Mouse (Mus musculus) forebrain, postnatal 0 days (tissue): Measurements from ENCODE around the gene Theg. TPM values are rescaled to one million over a fixed set of nuclear protein-coding genes. Genes with fewer than 3 reads are reported as not detected.
A peak's percentile ranks its signal among the peaks of the same experiment; 100 is the strongest.

ENCODE experiments used
- ATAC-seq: fragments of 200-750 bp; cut with Nextera tagmentation; 2 replicates; pipeline ENCODE4 v1.8.0; 2017; ENCODE audit warnings: mild to moderate bottlenecking, moderate library complexity
- DNase-seq: peaks from one replicate; pipeline ENCODE4 v3.0.0-alpha.2; 2015
- H3K27ac ChIP-seq: fragments of 300-500 bp; sonication (generic); 2 replicates; pipeline ENCODE4 v1.5.1; 2014; ENCODE audit warnings: low read depth, mild to moderate bottlenecking, antibody characterized with exemption, low read length, moderate library complexity, mixed read lengths
- H3K27me3 ChIP-seq: fragments of 300-500 bp; sonication (generic); 2 replicates; pipeline ENCODE4 v1.6.1; 2014; ENCODE audit warnings: mild to moderate bottlenecking, low read length, mixed read lengths; ENCODE audit not compliant: insufficient read depth
- H3K36me3 ChIP-seq: fragments of 300-500 bp; sonication (generic); 2 replicates; pipeline ENCODE4 v1.6.1; 2014; ENCODE audit warnings: mild to moderate bottlenecking, moderate library complexity; ENCODE audit not compliant: insufficient read depth
- H3K4me1 ChIP-seq: fragments of 300-500 bp; sonication (generic); 2 replicates; pipeline ENCODE4 v1.6.1; 2014; ENCODE audit warnings: antibody characterized with exemption; ENCODE audit not compliant: insufficient read depth
- H3K4me2 ChIP-seq: fragments of 300-500 bp; sonication (generic); 2 replicates; pipeline ENCODE4 v1.6.1; 2014; ENCODE audit warnings: low read depth, mild to moderate bottlenecking, moderate library complexity
- H3K4me3 ChIP-seq: fragments of 300-500 bp; sonication (generic); 2 replicates; pipeline ENCODE4 v1.5.1; 2014; ENCODE audit warnings: low read depth, low read length, mixed read lengths
- H3K9ac ChIP-seq: fragments of 300-500 bp; sonication (generic); 2 replicates; pipeline ENCODE4 v1.6.1; 2014; ENCODE audit warnings: mild to moderate bottlenecking
- H3K9me3 ChIP-seq: fragments of 300-500 bp; sonication (generic); 2 replicates; pipeline ENCODE4 v1.6.1; 2016; ENCODE audit warnings: low read length
- CTCF ChIP-seq: sonication (generic); IDR thresholded peaks from 2 replicates; pipeline ENCODE4 v1.5.1; 2016; ENCODE audit warnings: antibody characterized with exemption, control low read depth, low read depth
- WGBS: fragments of 180-500 bp; shearing (Covaris S2); extraction: QIAGEN DNeasy Blood & Tissue Kit; methylation state at CpG from one replicate; pipeline ENCODE4 v1.1.7; 2014; 5-methylcytosine and 5-hydroxymethylcytosine counted together
- microRNA-seq, 2 experiments: library from miRNA; unstranded; fragments of <30 nt; microRNA quantifications; one replicate each; pipeline ENCODE4; 2016
- polyA plus RNA-seq: library from polyadenylated mRNA; unstranded; fragments of >200 nt; fragmentation: Nextera tagmentation; extraction: Ambion mirVana; gene quantifications from 2 replicates; pipeline ENCODE4 v1.2.1, GENCODE M21; 2015
- total RNA-seq: library from RNA; depleted of rRNA; stranded (reverse); fragments of >200 nt; gene quantifications from 2 replicates; pipeline ENCODE4 v1.2.3, GENCODE M21; 2014; rRNA removed

The Theg gene
- total and polyA plus RNA-seq, 2 experiments from 2014 or later, result not detected

- no peak overlapping the region for H3K4me2 ChIP-seq
- H3K4me1 ChIP-seq, result peaks cover 6% of the 10 kb centered on the region; the same call in 1 of the 2 replicates
- 84% methylated on average over 8 of the region's 8 CpGs for WGBS
- TF ChIP-seq CTCF, result no peak
- no peak overlapping the region for H3K9ac ChIP-seq
- no peaks in the 10 kb centered on the region for H3K27me3 ChIP-seq
- H3K27ac ChIP-seq, result no peak overlapping the region
- H3K9me3 ChIP-seq, result no peaks in the 10 kb centered on the region
- H3K4me3 ChIP-seq, result no peak overlapping the region
- DNase-seq (no peak), ATAC-seq (no peak)
- no peaks in the 10 kb centered on the region for H3K36me3 ChIP-seq
Observed at GRCm38 (mm10) chr10:79530241-79530640, 56.9 kb downstream of the Theg start.

DNA sequence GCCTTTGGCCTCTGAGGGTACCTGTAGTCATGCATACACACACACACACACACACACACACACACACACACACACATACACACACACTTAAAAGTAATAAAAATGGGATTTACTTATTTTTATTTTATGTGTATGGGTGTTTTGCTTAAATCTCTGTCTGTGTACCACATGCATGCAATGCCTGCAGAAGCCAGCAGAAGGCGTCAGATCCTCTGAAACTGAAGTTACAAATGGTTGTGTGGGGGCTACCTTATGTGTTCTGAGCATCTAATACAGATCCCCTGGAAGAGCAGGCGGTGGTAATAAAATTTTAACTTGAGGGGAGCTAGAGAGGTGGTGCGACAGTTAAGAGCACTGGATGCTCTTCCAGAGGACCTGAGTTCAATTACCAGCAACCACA lies 59.0 kb downstream of the Theg start:
- TF ChIP-seq CTCF, result peak; percentile 13; the same call in 1 of the 2 replicates
- Histone ChIP-seq H3K9me3 (no peaks in the 10 kb centered on the region), H3K9ac (no peak overlapping the region), H3K4me2 (no peak overlapping the region), H3K4me3 (no peak overlapping the region), H3K27me3 (no peaks in the 10 kb centered on the region), H3K4me1 (peaks cover 3% of the 10 kb centered on the region; the same call in 1 of the 2 replicates), H3K36me3 (no peaks in the 10 kb centered on the region), H3K27ac (no peak overlapping the region)
- WGBS, result 81% methylated on average over 3 of the region's 3 CpGs
- no peak for DNase-seq
- ATAC-seq, result no peak

GRCm38 (mm10) chr10:79527453-79527845 lies 59.7 kb downstream of the Theg start:
- Histone ChIP-seq H3K27me3 (no peaks in the 10 kb centered on the region), H3K9me3 (no peaks in the 10 kb centered on the region), H3K27ac (no peak overlapping the region), H3K9ac (no peak overlapping the region), H3K4me3 (no peak overlapping the region), H3K4me2 (no peak overlapping the region), H3K4me1 (no peaks in the 10 kb centered on the region), H3K36me3 (no peaks in the 10 kb centered on the region)
- DNase-seq (no peak), ATAC-seq (no peak)
- TF ChIP-seq CTCF, result no peak
- WGBS, result 92% methylated on average over 6 of the region's 6 CpGs

DNA sequence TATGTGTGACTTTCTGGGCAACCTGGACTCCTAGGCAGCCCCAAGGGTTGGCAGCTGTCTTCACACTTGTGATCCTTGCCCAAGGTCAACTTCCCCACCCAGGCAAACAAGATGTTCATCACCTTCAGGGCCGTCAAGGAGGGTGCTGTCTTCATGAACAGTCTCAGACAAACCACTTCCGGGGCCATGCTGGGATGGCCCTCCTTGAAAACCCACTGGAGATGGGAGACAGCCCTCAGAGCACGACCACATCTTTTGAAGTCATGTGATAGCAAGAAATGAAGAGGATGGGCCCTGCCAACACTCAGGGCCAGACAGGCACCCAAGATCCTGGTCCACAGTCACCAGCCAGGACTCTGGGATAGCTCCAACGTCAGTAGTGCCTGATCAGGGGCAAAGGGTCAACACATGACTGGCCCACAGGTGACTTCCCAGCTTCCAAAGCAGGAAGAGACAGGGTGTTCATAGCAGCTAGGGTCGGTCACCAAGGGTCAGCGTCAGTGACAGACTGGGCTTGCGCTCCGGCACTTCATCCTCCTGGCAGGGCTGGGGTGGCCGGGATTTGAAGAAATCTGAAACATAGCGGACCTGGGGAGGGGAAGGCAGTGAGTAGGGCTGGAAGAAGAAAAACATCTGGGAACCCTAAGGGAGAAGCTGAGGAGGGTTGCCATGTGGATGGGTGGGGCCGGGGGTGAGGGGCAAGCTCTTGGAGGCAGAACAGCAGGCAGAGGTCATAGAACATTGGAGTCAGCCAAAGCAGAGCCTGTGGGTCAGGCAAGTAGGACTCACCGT lies 60.3 kb downstream of the Theg start:
- Histone ChIP-seq H3K9me3 (no peaks in the 10 kb centered on the region), H3K9ac (no peak overlapping the region), H3K4me3 (no peak overlapping the region), H3K4me2 (no peak overlapping the region), H3K27ac (no peak overlapping the region), H3K4me1 (no peaks in the 10 kb centered on the region), H3K36me3 (no peaks in the 10 kb centered on the region), H3K27me3 (no peaks in the 10 kb centered on the region)
- no peak for TF ChIP-seq CTCF
- 94% methylated on average over 12 of the region's 12 CpGs for WGBS
- DNase-seq (no peak), ATAC-seq (no peak)

Small RNA genes within 50 kb of the gene (microRNA-seq; reads per million reads assigned to microRNA genes)
- 0 to 0.12 reads per million in 2 experiments for gene Mir6909

Other genes with a start within 250 kb of the Theg start
- gene Vmn2r82, start 230.8 kb downstream of the Theg start, total RNA-seq, result not detected in 2 replicates
- gene Vmn2r82, start 230.8 kb downstream of the Theg start, polyA plus RNA-seq, result not detected in 2 replicates
- gene Vmn2r83, start 118.6 kb downstream of the Theg start, total RNA-seq, result not detected in 2 replicates
- not detected in 2 replicates for gene Vmn2r83, start 118.6 kb downstream of the Theg start, polyA plus RNA-seq
- 18.5 and 24.1 TPM in 2 replicates for gene Plpp2, start 53.5 kb downstream of the Theg start, total RNA-seq
- 11.0 and 13.1 TPM in 2 replicates for gene Plpp2, start 53.5 kb downstream of the Theg start, polyA plus RNA-seq
- gene Mier2, start 32.1 kb downstream of the Theg start, total RNA-seq, result 70.0 and 73.0 TPM in 2 replicates
- gene Mier2, start 32.1 kb downstream of the Theg start, polyA plus RNA-seq, result 37.5 and 38.6 TPM in 2 replicates
- 22.2 and 26.7 TPM in 2 replicates for gene C2cd4c, start 26.7 kb upstream of the Theg start, total RNA-seq
- gene C2cd4c, start 26.7 kb upstream of the Theg start, polyA plus RNA-seq, result 0.65 and 0.69 TPM in 2 replicates
- 45.3 and 54.7 TPM in 2 replicates for gene Shc2, start 50.6 kb upstream of the Theg start, total RNA-seq
- 11.3 and 16.9 TPM in 2 replicates for gene Shc2, start 50.6 kb upstream of the Theg start, polyA plus RNA-seq
- gene Odf3l2, start 58.4 kb upstream of the Theg start, total RNA-seq, result 0.38 and 0.52 TPM in 2 replicates
- 0.44 and 0.81 TPM in 2 replicates for gene Odf3l2, start 58.4 kb upstream of the Theg start, polyA plus RNA-seq
- gene Madcam1, start 77.2 kb upstream of the Theg start, total RNA-seq, result 0.38 and 0.95 TPM in 2 replicates
- 0.67 and 0.70 TPM in 2 replicates for gene Madcam1, start 77.2 kb upstream of the Theg start, polyA plus RNA-seq
- gene Tpgs1, start 82.0 kb upstream of the Theg start, total RNA-seq, result 64.2 and 91.5 TPM in 2 replicates
- gene Tpgs1, start 82.0 kb upstream of the Theg start, polyA plus RNA-seq, result 128 and 148 TPM in 2 replicates
- 61.9 and 69.9 TPM in 2 replicates for gene Cdc34, start 94.9 kb upstream of the Theg start, total RNA-seq
- 67.9 and 76.5 TPM in 2 replicates for gene Cdc34, start 94.9 kb upstream of the Theg start, polyA plus RNA-seq
- 2.5 and 3.3 TPM in 2 replicates for gene Gzmm, start 101.7 kb upstream of the Theg start, total RNA-seq
- 1.1 and 1.3 TPM in 2 replicates for gene Gzmm, start 101.7 kb upstream of the Theg start, polyA plus RNA-seq
- 960 and 1,112 TPM in 2 replicates for gene Bsg, start 117.2 kb upstream of the Theg start, total RNA-seq
- 1,015 and 1,046 TPM in 2 replicates for gene Bsg, start 117.2 kb upstream of the Theg start, polyA plus RNA-seq
- gene Hcn2, start 129.3 kb upstream of the Theg start, total RNA-seq, result 28.0 and 34.5 TPM in 2 replicates
- 3.6 and 4.7 TPM in 2 replicates for gene Hcn2, start 129.3 kb upstream of the Theg start, polyA plus RNA-seq
- 27.8 and 34.9 TPM in 2 replicates for gene Polrmt, start 159.2 kb upstream of the Theg start, total RNA-seq
- 27.3 and 30.2 TPM in 2 replicates for gene Polrmt, start 159.2 kb upstream of the Theg start, polyA plus RNA-seq
- 0.62 and 1.0 TPM in 2 replicates for gene Fgf22, start 167.7 kb upstream of the Theg start, total RNA-seq
- 0.99 and 1.7 TPM in 2 replicates for gene Fgf22, start 167.7 kb upstream of the Theg start, polyA plus RNA-seq
- gene Rnf126, start 179.6 kb upstream of the Theg start, total RNA-seq, result 54.1 and 88.3 TPM in 2 replicates
- 131 and 143 TPM in 2 replicates for gene Rnf126, start 179.6 kb upstream of the Theg start, polyA plus RNA-seq
- gene Fstl3, start 189.9 kb upstream of the Theg start, total RNA-seq, result 2.1 and 4.5 TPM in 2 replicates
- gene Fstl3, start 189.9 kb upstream of the Theg start, polyA plus RNA-seq, result 1.7 and 2.8 TPM in 2 replicates
- gene Prss57, start 203.6 kb upstream of the Theg start, total RNA-seq, result 0.31 TPM in 1 of 2 replicates, not detected in the other
- gene Prss57, start 203.6 kb upstream of the Theg start, polyA plus RNA-seq, result 0.35 and 0.67 TPM in 2 replicates
- gene Palm, start 206.2 kb upstream of the Theg start, total RNA-seq, result 154 and 178 TPM in 2 replicates
- 351 and 365 TPM in 2 replicates for gene Palm, start 206.2 kb upstream of the Theg start, polyA plus RNA-seq
- 0.24 and 0.77 TPM in 2 replicates for gene Misp, start 233.7 kb upstream of the Theg start, total RNA-seq
- gene Misp, start 233.7 kb upstream of the Theg start, polyA plus RNA-seq, result 0.09 and 0.41 TPM in 2 replicates